Mouse (Mus musculus) ES-E14 (cell line): ENCODE results near the gene Bmp6. TPM values are rescaled to one million over a fixed set of nuclear protein-coding genes. Genes with fewer than 3 reads are reported as not detected.

Experiments used
- DNase-seq: peaks from one replicate; pipeline ENCODE4 v3.0.0-alpha.2; 2013; ENCODE audit warnings: low read depth, low spot score
- H3K27ac ChIP-seq: 2 replicates; pipeline ENCODE4 v1.5.1; 2012; ENCODE audit warnings: low read depth, mild to moderate bottlenecking, low read length, moderate library complexity, mixed read lengths; ENCODE audit not compliant: poor library complexity, insufficient read depth, severe bottlenecking
- H3K36me3 ChIP-seq: 2 replicates; pipeline ENCODE4 v1.6.1; 2012; ENCODE audit warnings: mild to moderate bottlenecking, low read length, moderate library complexity, mixed read lengths; ENCODE audit not compliant: control insufficient read depth, poor library complexity, insufficient read depth, severe bottlenecking
- H3K4me1 ChIP-seq, 2 experiments: fragments of 150-350 bp in 1 of 2; sonication (generic) in 1 of 2; 2 replicates each; pipeline ENCODE4 v1.6.1; 2012; ENCODE audit warnings: low read length in 2 of 2, mild to moderate bottlenecking in 1 of 2, mixed read lengths in 1 of 2; ENCODE audit not compliant: control insufficient read depth in 2 of 2, insufficient read depth in 2 of 2, poor library complexity in 1 of 2
- H3K4me3 ChIP-seq, 2 experiments: fragments of 150-350 bp in 1 of 2; sonication (generic) in 1 of 2; 2 replicates each; pipeline ENCODE4 v1.5.1; 2012; ENCODE audit warnings: low read length in 2 of 2, low read depth in 1 of 2, mild to moderate bottlenecking in 1 of 2, mixed read lengths in 1 of 2; ENCODE audit not compliant: insufficient read depth in 1 of 2, poor library complexity in 1 of 2, severe bottlenecking in 1 of 2
- H3K9ac ChIP-seq: 2 replicates; pipeline ENCODE4 v1.6.1; 2012; ENCODE audit warnings: low read depth, mild to moderate bottlenecking, low read length, mixed read lengths; ENCODE audit not compliant: poor library complexity, insufficient read depth, severe bottlenecking
- H3K9me3 ChIP-seq: fragments of 150-350 bp; sonication (generic); 2 replicates; pipeline ENCODE4 v1.6.1; 2012; ENCODE audit warnings: low read depth, mild to moderate bottlenecking, low read length; ENCODE audit not compliant: control insufficient read depth, insufficient read depth
- CHD2 ChIP-seq: IDR thresholded peaks from 2 replicates; pipeline ENCODE4 v1.6.1; 2014; ENCODE audit warnings: mild to moderate bottlenecking, low read depth, low read length, inconsistent platforms
- HCFC1 ChIP-seq: IDR thresholded peaks from 2 replicates; pipeline ENCODE4 v1.6.1; 2012; ENCODE audit warnings: low read length, inconsistent platforms, borderline replicate concordance; ENCODE audit not compliant: insufficient read depth
- MAFK ChIP-seq: IDR thresholded peaks from 2 replicates; pipeline ENCODE4 v1.6.1; 2014; ENCODE audit warnings: mild to moderate bottlenecking, low read depth, low read length, inconsistent platforms; ENCODE audit not compliant: insufficient read depth
- ZC3H11A ChIP-seq: IDR thresholded peaks from 2 replicates; pipeline ENCODE4 v1.6.1; 2012; ENCODE audit warnings: low read depth, mild to moderate bottlenecking, inconsistent platforms, low read length, borderline replicate concordance
- ZNF384 ChIP-seq: IDR thresholded peaks from 2 replicates; pipeline ENCODE4 v1.6.1; 2012; ENCODE audit warnings: low read depth, low read length, inconsistent platforms
- in situ Hi-C, 2 experiments: fragments of 600-800 bp; cut with MboI; formaldehyde crosslinking; loops; one replicate each; pipeline ENCODE4 v1.15.1; 2025; ENCODE audit warnings: low sequenced_read_pairs in 2 of 2, inconsistent platforms in 1 of 2; ENCODE audit not compliant: unreplicated experiment in 2 of 2
- total RNA-seq: library from RNA; depleted of rRNA; stranded (reverse); fragments of 300-350 nt; gene quantifications from 2 replicates; pipeline ENCODE4 v1.2.3, GENCODE M21; 2012

Gene Bmp6
- total RNA-seq, 1 experiment = 2.1 TPM

- Histone ChIP-seq H3K36me3 (no peaks in the 10 kb centered on the region), H3K9ac (no peak overlapping the region), H3K4me1 (no peaks in the 10 kb centered on the region), H3K9me3 (no peaks in the 10 kb centered on the region), H3K4me3 (no peak overlapping the region), H3K27ac (no peak overlapping the region)
- DNase-seq = no peak
- in situ Hi-C loops = no loop called here
- no peak for TF ChIP-seq HCFC1
Observed at GRCm38 (mm10) chr13:38470882-38471281, 126.0 kb downstream of the Bmp6 start.

- no peaks in the 10 kb centered on the region for H3K36me3 ChIP-seq
- in situ Hi-C loops = no loop called here
Observed at GRCm38 (mm10) chr13:38472636-38473035, 127.7 kb downstream of the Bmp6 start.

DNA sequence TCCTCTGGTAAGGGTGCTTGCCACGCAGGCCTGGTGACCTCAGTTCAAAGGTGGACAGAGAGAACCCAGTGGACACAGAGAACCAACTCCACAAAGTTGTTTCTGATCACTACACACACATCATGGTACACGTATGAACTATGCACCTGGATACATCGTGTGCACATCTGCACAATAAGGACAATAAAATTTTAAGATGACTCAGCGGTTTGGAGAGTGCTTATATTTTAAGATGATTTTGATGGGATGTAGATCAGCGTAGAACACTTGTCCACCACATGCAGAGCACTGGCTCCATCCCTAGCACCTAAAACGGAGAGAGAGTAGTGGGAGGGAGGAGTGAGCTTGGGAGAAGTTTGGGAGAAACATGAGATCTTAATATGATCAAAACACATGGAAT, 128.6 kb downstream of the Bmp6 start:
- no peak overlapping the region for H3K27ac ChIP-seq

More at GRCm38 (mm10) chr13:38472636-38473035, 127.7 kb downstream of the Bmp6 start:
- Histone ChIP-seq H3K9ac (no peak overlapping the region), H3K9me3 (no peaks in the 10 kb centered on the region), H3K27ac (no peak overlapping the region), H3K4me1 (peaks cover 0 to 1% of the 10 kb centered on the region in 2 experiments; a peak in 1 of 4 replicates), H3K4me3 (no peak overlapping the region)
- TF ChIP-seq ZC3H11A (no peak), MAFK (no peak), HCFC1 (no peak), CHD2 (no peak), ZNF384 (no peak)
- no peak for DNase-seq

GRCm38 (mm10) chr13:38476936-38477335, 132.0 kb downstream of the Bmp6 start:
- in situ Hi-C loops = no loop called here
- H3K4me1 ChIP-seq = peaks cover 0 to 1% of the 10 kb centered on the region in 2 experiments; a peak in 1 of 4 replicates
- no peak overlapping the region for H3K27ac ChIP-seq
- no peak for DNase-seq
- H3K9ac ChIP-seq = no peak overlapping the region
- TF ChIP-seq MAFK = no peak
- no peak for TF ChIP-seq ZC3H11A
- TF ChIP-seq HCFC1 = no peak
- TF ChIP-seq ZNF384 = no peak
- no peak for TF ChIP-seq CHD2
- no peaks in the 10 kb centered on the region for H3K9me3 ChIP-seq
- H3K36me3 ChIP-seq = no peaks in the 10 kb centered on the region
- H3K4me3 ChIP-seq = no peak overlapping the region

More for the DNA sequence above, 128.6 kb downstream of the Bmp6 start:
- no peaks in the 10 kb centered on the region for H3K9me3 ChIP-seq
- no peak for DNase-seq
- no peak for TF ChIP-seq ZNF384
- peak; percentile 58; the same call in 1 of the 2 replicates for TF ChIP-seq MAFK
- peaks cover 0 to 1% of the 10 kb centered on the region in 2 experiments; a peak in 1 of 4 replicates for H3K4me1 ChIP-seq
- in situ Hi-C loops = no loop called here
- H3K36me3 ChIP-seq = no peaks in the 10 kb centered on the region
- H3K9ac ChIP-seq = no peak overlapping the region
- no peak overlapping the region for H3K4me3 ChIP-seq

DNA sequence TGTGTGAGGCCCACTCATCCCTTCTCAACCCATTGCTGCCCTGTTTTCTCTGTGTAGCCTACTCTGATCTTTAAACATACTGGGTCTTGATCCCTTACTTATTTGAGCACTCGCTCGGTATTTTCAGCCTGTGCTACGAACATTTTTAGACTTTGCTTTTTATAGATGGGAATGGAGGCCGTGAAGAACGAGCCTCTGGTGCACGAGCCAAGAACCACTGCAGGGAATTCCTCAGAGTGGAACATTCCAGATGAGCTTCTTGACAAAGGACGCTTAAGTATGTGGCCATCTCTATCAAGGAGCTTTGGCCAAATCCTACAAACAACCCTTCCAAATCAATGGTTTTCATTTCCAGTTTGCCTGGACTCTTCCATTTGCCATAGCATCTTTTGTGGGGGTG, 136.1 kb downstream of the Bmp6 start:
- H3K9me3 ChIP-seq = no peaks in the 10 kb centered on the region
- no peak for DNase-seq
- H3K36me3 ChIP-seq = no peaks in the 10 kb centered on the region
- H3K27ac ChIP-seq = no peak overlapping the region
- H3K4me1 ChIP-seq = peaks cover 0 to 1% of the 10 kb centered on the region in 2 experiments; a peak in 1 of 4 replicates
- no peak for TF ChIP-seq ZNF384
- no peak for TF ChIP-seq ZC3H11A
- no peak for TF ChIP-seq CHD2
- no peak for TF ChIP-seq HCFC1
- no peak for TF ChIP-seq MAFK
- no peak overlapping the region for H3K4me3 ChIP-seq
- in situ Hi-C loops = no loop called here
- H3K9ac ChIP-seq = no peak overlapping the region
